Mouse (Mus musculus) neural tube, embryonic 14.5 days (tissue): ENCODE results near the gene Aldh1a2. TPM values are rescaled to one million over a fixed set of nuclear protein-coding genes. Genes with fewer than 3 reads are reported as not detected.

ENCODE experiments used
- ATAC-seq: fragments of 200-750 bp; cut with Nextera tagmentation; 2 replicates; pipeline ENCODE4 v1.8.0; 2017; ENCODE audit warnings: low read depth, mild to moderate bottlenecking, moderate TSS enrichment, moderate library complexity
- H3K27ac ChIP-seq: fragments of 300-500 bp; sonication (generic); 2 replicates; pipeline ENCODE4 v1.5.1; 2014; ENCODE audit warnings: low read depth, mild to moderate bottlenecking, control low read depth, low read length, moderate library complexity, mixed read lengths
- H3K27me3 ChIP-seq: fragments of 300-500 bp; sonication (generic); 2 replicates; pipeline ENCODE4 v1.6.1; 2014; ENCODE audit warnings: low read length; ENCODE audit not compliant: control insufficient read depth, insufficient read depth
- H3K36me3 ChIP-seq: fragments of 300-500 bp; sonication (generic); 2 replicates; pipeline ENCODE4 v1.6.1; 2014; ENCODE audit warnings: low read length, mixed read lengths; ENCODE audit not compliant: control insufficient read depth, insufficient read depth
- H3K4me1 ChIP-seq: fragments of 300-500 bp; sonication (generic); 2 replicates; pipeline ENCODE4 v1.6.1; 2014; ENCODE audit warnings: low read length; ENCODE audit not compliant: control insufficient read depth, insufficient read depth
- H3K4me2 ChIP-seq: fragments of 300-500 bp; sonication (generic); 2 replicates; pipeline ENCODE4 v1.6.1; 2014; ENCODE audit warnings: mild to moderate bottlenecking, low read depth, low read length, control low read depth
- H3K4me3 ChIP-seq: fragments of 300-500 bp; sonication (generic); 2 replicates; pipeline ENCODE4 v1.5.1; 2014; ENCODE audit warnings: low read depth, low read length, control low read depth, mixed read lengths
- H3K9ac ChIP-seq: fragments of 300-500 bp; sonication (generic); replicated peaks from 2 replicates; pipeline ENCODE4 v1.6.1; 2014; ENCODE audit warnings: low read depth, mild to moderate bottlenecking, control low read depth, low read length, mixed read lengths
- H3K9me3 ChIP-seq: fragments of 300-500 bp; sonication (generic); 2 replicates; pipeline ENCODE4 v1.6.1; 2016; ENCODE audit warnings: low read length; ENCODE audit not compliant: control insufficient read depth
- WGBS: fragments of 180-500 bp; shearing (Covaris S2); extraction: QIAGEN DNeasy Blood & Tissue Kit; methylation state at CpG from one replicate; pipeline ENCODE4 v1.1.7; 2014; 5-methylcytosine and 5-hydroxymethylcytosine counted together
- polyA plus RNA-seq: library from polyadenylated mRNA; unstranded; fragments of >200 nt; fragmentation: Nextera tagmentation; extraction: Ambion mirVana; gene quantifications from 2 replicates; pipeline ENCODE4 v1.2.1, GENCODE M21; 2014

Aldh1a2 gene
- polyA plus RNA-seq, 1 experiment from 2014 or later = 12.0 TPM

- 91% methylated on average over 6 of the region's 6 CpGs for WGBS
- no peaks in the 10 kb centered on the region for H3K4me1 ChIP-seq
- no peaks in the 10 kb centered on the region for H3K9me3 ChIP-seq
- no peak overlapping the region for H3K4me2 ChIP-seq
- ATAC-seq = no peak
- no peak overlapping the region for H3K9ac ChIP-seq
- no peaks in the 10 kb centered on the region for H3K36me3 ChIP-seq
- no peak overlapping the region for H3K27ac ChIP-seq
- H3K4me3 ChIP-seq = no peak overlapping the region
- no peaks in the 10 kb centered on the region for H3K27me3 ChIP-seq
Observed at GRCm38 (mm10) chr9:71179276-71179896, 36.2 kb upstream of the Aldh1a2 start.

GRCm38 (mm10) chr9:71179964-71180700 is 35.5 kb upstream of the Aldh1a2 start:
- Histone ChIP-seq H3K4me2 (no peak overlapping the region), H3K4me3 (no peak overlapping the region), H3K36me3 (no peaks in the 10 kb centered on the region), H3K9ac (no peak overlapping the region), H3K27ac (no peak overlapping the region), H3K27me3 (no peaks in the 10 kb centered on the region), H3K4me1 (no peaks in the 10 kb centered on the region), H3K9me3 (no peaks in the 10 kb centered on the region)
- 79% methylated on average over 8 of the region's 8 CpGs for WGBS
- no peak for ATAC-seq

- no peak overlapping the region for H3K4me3 ChIP-seq
- no peak overlapping the region for H3K9ac ChIP-seq
- H3K27ac ChIP-seq = no peak overlapping the region
- H3K4me2 ChIP-seq = no peak overlapping the region
- no peaks in the 10 kb centered on the region for H3K27me3 ChIP-seq
- H3K4me1 ChIP-seq = 0 out of 2 replicates have a peak, but pooled peaks cover 2% of the 10 kb centered on the region
- H3K36me3 ChIP-seq = no peaks in the 10 kb centered on the region
- H3K9me3 ChIP-seq = no peaks in the 10 kb centered on the region
- ATAC-seq = no peak
Observed at GRCm38 (mm10) chr9:71185285-71185684, 30.3 kb upstream of the Aldh1a2 start.

- Histone ChIP-seq H3K27ac (no peak overlapping the region), H3K4me1 (0 out of 2 replicates have a peak, but pooled peaks cover 2% of the 10 kb centered on the region), H3K36me3 (no peaks in the 10 kb centered on the region), H3K4me2 (no peak overlapping the region), H3K9ac (no peak overlapping the region), H3K4me3 (no peak overlapping the region), H3K27me3 (no peaks in the 10 kb centered on the region), H3K9me3 (no peaks in the 10 kb centered on the region)
- WGBS = 95% methylated on average over 2 of the region's 2 CpGs
- no peak for ATAC-seq
Observed at GRCm38 (mm10) chr9:71185823-71186222, 29.8 kb upstream of the Aldh1a2 start.

DNA sequence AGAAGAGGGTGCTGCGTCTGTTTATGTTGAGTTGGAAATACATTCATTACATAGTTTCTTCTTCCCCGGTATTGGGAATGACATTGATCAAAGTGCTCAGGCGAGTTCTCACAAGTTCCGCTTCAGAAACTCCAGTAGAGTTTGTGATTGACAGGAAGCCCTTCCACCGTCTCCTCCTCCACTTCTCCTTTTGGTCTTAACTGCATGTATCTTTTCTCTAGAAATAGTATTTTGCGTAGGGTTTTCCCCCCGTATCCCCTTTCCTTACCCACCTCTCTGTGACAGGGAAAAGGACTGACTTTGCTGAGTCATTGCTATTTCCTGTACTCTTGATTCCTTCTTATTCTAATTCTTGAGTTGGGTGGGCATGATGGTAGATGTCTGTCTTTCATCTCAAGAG is 28.2 kb upstream of the Aldh1a2 start:
- Histone ChIP-seq H3K4me2 (no peak overlapping the region), H3K9me3 (no peaks in the 10 kb centered on the region), H3K36me3 (no peaks in the 10 kb centered on the region), H3K27ac (no peak overlapping the region), H3K9ac (no peak overlapping the region), H3K4me3 (no peak overlapping the region), H3K4me1 (0 out of 2 replicates have a peak, but pooled peaks cover 2% of the 10 kb centered on the region), H3K27me3 (no peaks in the 10 kb centered on the region)
- WGBS = 96% methylated on average over 7 of the region's 7 CpGs
- no peak for ATAC-seq

DNA sequence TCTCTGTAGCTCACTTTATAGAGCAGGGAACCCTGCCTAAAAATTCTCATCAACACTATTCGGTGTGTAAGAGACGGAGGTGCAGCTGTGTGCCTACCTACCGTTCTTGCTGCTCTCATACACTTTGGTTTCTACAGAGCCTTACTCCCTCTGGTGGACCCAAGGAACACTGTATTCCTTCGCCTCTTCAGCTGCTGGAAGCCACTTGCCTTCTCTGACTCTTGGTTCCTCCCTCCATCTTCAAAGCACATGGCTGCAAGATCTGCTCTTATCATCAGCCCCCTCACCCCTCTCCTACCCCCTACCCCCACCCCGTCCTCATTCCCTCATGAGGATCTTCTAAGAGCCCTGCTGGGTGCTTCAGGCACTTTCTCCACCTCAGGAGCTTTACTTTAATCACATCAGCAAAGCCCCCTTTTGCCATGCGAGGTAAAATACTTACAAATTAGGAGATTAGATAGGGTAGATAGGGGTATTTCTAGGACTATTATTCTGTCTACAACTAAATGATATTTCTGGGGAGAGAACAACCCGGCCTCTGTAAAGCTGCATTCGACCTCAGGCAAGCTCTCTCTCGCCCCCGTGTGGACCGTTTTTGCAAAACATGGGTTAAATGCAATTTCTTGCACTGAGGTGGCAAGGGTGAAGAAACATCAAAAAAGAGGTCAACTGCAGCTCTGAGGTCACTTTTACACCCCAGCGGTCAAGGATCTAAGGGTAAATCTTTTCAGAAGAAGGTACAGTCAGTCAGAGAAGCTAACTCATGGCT is 26.8 kb upstream of the Aldh1a2 start:
- 0 out of 2 replicates have a peak overlapping the region, but pooled peaks have one; percentile 8 for H3K9ac ChIP-seq
- no peak overlapping the region for H3K27ac ChIP-seq
- H3K4me1 ChIP-seq = 0 out of 2 replicates have a peak, but pooled peaks cover 2% of the 10 kb centered on the region
- ATAC-seq = peak; percentile 73; the same call in 1 of the 2 replicates
- H3K27me3 ChIP-seq = no peaks in the 10 kb centered on the region
- 13% methylated on average over 12 of the region's 12 CpGs for WGBS
- peak overlapping the region; percentile 41 for H3K4me2 ChIP-seq
- no peaks in the 10 kb centered on the region for H3K9me3 ChIP-seq
- H3K4me3 ChIP-seq = 0 out of 2 replicates have a peak overlapping the region, but pooled peaks have one; percentile 9
- H3K36me3 ChIP-seq = no peaks in the 10 kb centered on the region

GRCm38 (mm10) chr9:71198826-71199225 is 16.8 kb upstream of the Aldh1a2 start:
- Histone ChIP-seq H3K4me2 (no peak overlapping the region), H3K4me1 (no peaks in the 10 kb centered on the region), H3K36me3 (no peaks in the 10 kb centered on the region), H3K9me3 (no peaks in the 10 kb centered on the region), H3K27me3 (no peaks in the 10 kb centered on the region), H3K4me3 (no peak overlapping the region), H3K9ac (no peak overlapping the region), H3K27ac (no peak overlapping the region)
- WGBS = 92% methylated on average over 5 of the region's 5 CpGs
- no peak for ATAC-seq

GRCm38 (mm10) chr9:71202265-71202664 is 13.3 kb upstream of the Aldh1a2 start:
- WGBS = 75% methylated on average over 4 of the region's 4 CpGs

DNA sequence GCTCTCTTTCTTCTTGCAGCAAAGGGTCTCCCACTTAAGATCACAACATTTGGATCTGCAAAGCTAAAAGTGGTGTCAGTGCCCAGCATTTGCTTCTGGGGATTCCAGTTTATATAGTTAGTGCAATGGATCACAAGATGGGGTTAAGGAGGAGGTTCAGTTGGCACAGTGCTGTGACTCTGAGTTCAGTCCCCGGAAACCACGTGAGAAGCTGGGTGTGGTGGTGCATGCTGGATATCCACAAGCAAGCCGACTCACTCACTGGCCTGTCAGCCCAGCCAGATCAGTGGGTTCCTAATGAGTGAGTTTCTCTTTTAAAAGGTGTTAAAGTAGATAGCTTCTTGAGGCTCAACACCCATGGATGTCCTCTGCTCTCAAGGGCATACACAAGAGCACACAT is 6.3 kb upstream of the Aldh1a2 start:
- H3K9me3 ChIP-seq = no peaks in the 10 kb centered on the region
- H3K27ac ChIP-seq = no peak overlapping the region
- 77% methylated on average over 3 of the region's 3 CpGs for WGBS
- no peak for ATAC-seq
- no peak overlapping the region for H3K9ac ChIP-seq
- no peaks in the 10 kb centered on the region for H3K4me1 ChIP-seq
- no peaks in the 10 kb centered on the region for H3K36me3 ChIP-seq
- no peak overlapping the region for H3K4me3 ChIP-seq
- peaks cover 13% of the 10 kb centered on the region for H3K27me3 ChIP-seq
- H3K4me2 ChIP-seq = no peak overlapping the region

More at GRCm38 (mm10) chr9:71202265-71202664, 13.3 kb upstream of the Aldh1a2 start:
- Histone ChIP-seq H3K27ac (no peak overlapping the region), H3K9ac (no peak overlapping the region), H3K4me1 (no peaks in the 10 kb centered on the region), H3K36me3 (no peaks in the 10 kb centered on the region), H3K4me2 (no peak overlapping the region), H3K27me3 (no peaks in the 10 kb centered on the region), H3K4me3 (no peak overlapping the region), H3K9me3 (no peaks in the 10 kb centered on the region)
- no peak for ATAC-seq
